10 mouse cellular contexts compared by ENCODE assay signal in the genomic region with DNA sequence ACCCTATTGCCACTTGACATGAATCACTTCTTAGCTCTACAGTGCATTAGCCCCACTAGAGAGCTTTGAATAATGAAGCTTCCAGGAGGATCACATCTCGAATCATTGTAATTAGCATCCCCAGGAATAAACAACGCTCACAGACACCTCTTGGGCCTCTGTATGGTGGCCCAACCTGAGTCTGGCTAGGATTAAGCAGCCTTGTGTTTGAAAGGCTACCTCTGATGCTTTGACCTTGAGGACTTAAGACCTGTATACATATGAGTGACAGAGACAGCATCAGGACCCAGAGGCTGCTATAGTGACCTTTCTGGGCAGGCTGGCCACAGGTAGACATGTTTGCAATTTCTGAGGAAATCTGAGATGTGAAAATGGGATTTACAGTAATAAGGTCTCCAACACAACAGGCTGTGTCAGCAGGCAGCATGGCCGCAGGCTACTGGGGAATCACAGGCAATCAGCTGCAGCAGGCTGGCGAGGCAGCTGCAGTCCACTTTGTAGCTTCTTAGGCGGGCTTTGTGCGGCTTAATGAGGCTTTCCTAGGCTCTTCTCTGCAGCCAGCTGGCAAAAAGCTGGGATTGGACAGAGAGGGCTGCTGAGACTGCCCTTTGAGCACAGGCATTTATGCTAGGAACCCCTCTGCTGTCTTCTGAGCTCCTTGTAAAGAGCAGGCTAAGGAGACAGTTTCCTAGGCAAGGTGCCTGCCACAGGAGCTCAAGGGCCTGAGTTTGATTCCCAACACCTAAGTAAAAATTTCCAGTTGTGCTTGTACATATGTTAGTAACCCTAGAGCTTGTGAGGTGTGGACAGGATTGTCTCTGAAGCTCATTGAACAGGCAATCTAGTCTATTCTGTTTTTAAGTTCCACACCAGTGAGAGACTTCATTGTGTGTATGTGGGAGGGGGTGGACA.
DNase-seq lines count a peak whose midpoint lies in the region; ATAC-seq lines count a peak whose summit lies in the region.
"Had no signal": no experiment of that assay in that cellular context is flagged by ENCODE, and none has a peak within 500 bp of the region (broad histone marks: within the 10 kb centered on the region; RNA-seq: fewer than 3 reads in every experiment).

No protein-coding gene starts in this region.

- H3K27me3 ChIP-seq in forebrain, embryonic 12.5 days, result peaks cover 11% of the 10 kb centered on the region
- H3K27me3 ChIP-seq in neural tube, embryonic 13.5 days, result no peaks in the 10 kb centered on the region
- H3K27me3 ChIP-seq: limb, embryonic 12.5 days had no signal

- no peak overlapping the region for H3K4me2 ChIP-seq in forebrain, embryonic 12.5 days
- H3K4me2 ChIP-seq in neural tube, embryonic 13.5 days, result no peak overlapping the region
- H3K4me2 ChIP-seq: limb, embryonic 12.5 days had no signal

- no peaks in the 10 kb centered on the region for H3K36me3 ChIP-seq in forebrain, embryonic 12.5 days (replicated peaks)
- H3K36me3 ChIP-seq in neural tube, embryonic 13.5 days, result no peaks in the 10 kb centered on the region
- H3K36me3 ChIP-seq: limb, embryonic 12.5 days had no signal

- no peak overlapping the region for H3K9ac ChIP-seq in forebrain, embryonic 12.5 days
- H3K9ac ChIP-seq in neural tube, embryonic 13.5 days, result 0 out of 2 replicates have a peak overlapping the region, but pooled peaks have one; percentile 26
- H3K9ac ChIP-seq: limb, embryonic 12.5 days had no signal

- H3K27ac ChIP-seq in forebrain, embryonic 12.5 days, result peak overlapping the region; percentile 85
- peak overlapping the region; percentile 59 for H3K27ac ChIP-seq in neural tube, embryonic 13.5 days (replicated peaks)
- H3K27ac ChIP-seq: limb, embryonic 12.5 days had no signal

- peak; percentile 32 for DNase-seq in cerebellum, adult 9-11 months
- peak; percentile 37 to 64 for DNase-seq in layer of hippocampus, postnatal 14 days (ENCODE audit: low spot score in 2 of 2)
- DNase-seq in kidney, postnatal 36 days, result no peak
- no peak for DNase-seq in spleen, postnatal 10 days (ENCODE audit: low spot score in 2 of 2)
- no peak for DNase-seq in gastrocnemius, adult 8-10 months (ENCODE audit: low spot score in 2 of 2)
- DNase-seq in kidney, adult 11 months, result no peak

- H3K9me3 ChIP-seq in forebrain, embryonic 12.5 days, result no peaks in the 10 kb centered on the region
- no peaks in the 10 kb centered on the region for H3K9me3 ChIP-seq in neural tube, embryonic 13.5 days
- H3K9me3 ChIP-seq: limb, embryonic 12.5 days had no signal

- peaks cover 21% of the 10 kb centered on the region for H3K4me1 ChIP-seq in forebrain, embryonic 12.5 days
- H3K4me1 ChIP-seq in neural tube, embryonic 13.5 days (replicated peaks), result peaks cover 19% of the 10 kb centered on the region

- peak; percentile 80 for ATAC-seq in forebrain, embryonic 12.5 days (ENCODE audit: low FRiP score)
- peak; percentile 59; the same call in 1 of the 2 replicates for ATAC-seq in neural tube, embryonic 13.5 days (ENCODE audit: low read depth)

- H3K4me3 ChIP-seq in forebrain, embryonic 12.5 days (replicated peaks), result no peak overlapping the region
- H3K4me3 ChIP-seq in neural tube, embryonic 13.5 days, result no peak overlapping the region
- H3K4me3 ChIP-seq: erythroblast, embryonic 14.5 days; limb, embryonic 12.5 days had no signal

- WGBS in forebrain, embryonic 12.5 days, result 9% methylated on average over 6 of the region's 6 CpGs
- WGBS in neural tube, embryonic 13.5 days, result 26% methylated on average over 6 of the region's 6 CpGs

Comparison
In these comparisons a context has a peak if more than half of its experiments do, and no peak if none do; other contexts are left out.
1. DNase-seq: peak in cerebellum, adult 9-11 months (single experiment) and layer of hippocampus, postnatal 14 days (2 of 2); none in kidney, postnatal 36 days (0 of 2), spleen, postnatal 10 days (0 of 2), gastrocnemius, adult 8-10 months (0 of 2) and kidney, adult 11 months (single experiment).